Mouse (Mus musculus) lung, postnatal 0 days (tissue): ENCODE measurements around the gene Bcl2l11.

ENCODE experiments used
- CTCF ChIP-seq: IDR thresholded peaks from 2 replicates; pipeline ENCODE4 v1.5.1; 2016; ENCODE audit warnings: antibody characterized with exemption, mild to moderate bottlenecking
- EP300 ChIP-seq: IDR thresholded peaks from 2 replicates; pipeline ENCODE4 v1.6.1; 2016; ENCODE audit warnings: antibody characterized with exemption, mild to moderate bottlenecking, control low read depth

DNA sequence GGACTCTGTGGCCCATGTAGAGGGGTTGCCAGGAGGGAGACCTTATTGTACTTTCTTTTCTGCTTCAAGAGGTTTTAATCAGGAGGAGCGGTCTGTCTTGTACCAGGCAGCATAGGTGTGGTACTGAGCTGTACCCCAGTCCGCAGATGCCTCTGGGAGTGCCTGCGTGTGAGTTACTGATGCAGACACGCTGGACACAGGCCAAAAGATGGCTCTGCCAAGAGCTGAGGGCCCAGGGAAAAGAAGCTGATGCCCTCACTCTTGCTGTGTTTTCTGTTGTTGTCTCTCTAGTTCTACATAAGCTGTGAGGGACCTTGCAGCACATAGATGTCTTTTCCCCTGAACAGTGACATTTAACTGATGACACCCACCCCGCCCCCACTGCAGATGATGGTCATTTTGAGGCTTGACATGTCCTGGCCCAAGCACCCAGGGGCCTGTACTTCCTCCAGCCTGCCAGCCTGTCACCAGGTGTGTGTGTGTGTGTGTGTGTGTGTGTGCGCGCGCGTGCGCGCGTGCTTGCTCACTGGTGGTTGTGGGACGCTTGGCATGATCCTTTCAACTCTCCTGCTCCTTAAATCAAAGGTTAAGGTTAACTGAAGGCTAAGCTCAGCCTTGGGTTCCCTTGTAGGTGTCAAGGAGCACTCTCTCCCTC lies 29.7 kb downstream of the Bcl2l11 start:
- TF ChIP-seq CTCF (no peak), EP300 (no peak)
